Mouse (Mus musculus) left cerebral cortex, adult 2 months (tissue): Measurements from ENCODE around the gene Fndc3b. TPM values are rescaled to one million over a fixed set of nuclear protein-coding genes. Genes with fewer than 3 reads are reported as not detected.
A peak's percentile ranks its signal among the peaks of the same experiment; 100 is the strongest.

Source experiments
- DNase-seq, 2 experiments: peaks; one replicate each; pipeline ENCODE4 v3.0.0; 2021 to 2022; ENCODE audit warnings: low spot score in 2 of 2, mixed read lengths in 1 of 2; ENCODE audit errors: extremely low spot score in 1 of 2
- H3K27ac ChIP-seq: fragments of 200-600 bp; 2 replicates; pipeline ENCODE4 v1.8.1; 2022
- H3K4me3 ChIP-seq: fragments of 200-600 bp; 2 replicates; pipeline ENCODE4 v1.8.1; 2022
- CTCF ChIP-seq: fragments of 200-600 bp; IDR thresholded peaks from 2 replicates; pipeline ENCODE4 v1.8.1; 2022; ENCODE audit warnings: antibody characterized with exemption, mild to moderate bottlenecking, moderate library complexity
- intact Hi-C: fragments of 180-260 bp; cut with DNase I; formaldehyde crosslinking; loops from one replicate; pipeline ENCODE4 v1.15.1; 2025
- total RNA-seq, 2 experiments: library from RNA; stranded (reverse); gene quantifications; 2 replicates each; pipeline ENCODE4 v1.2.3; 2021

The Fndc3b gene
- total RNA-seq, 2 experiments from 2014 or later: 25.1 to 27.7 TPM

- no peak for DNase-seq
- TF ChIP-seq CTCF: peak; percentile 16
- intact Hi-C loops: loop anchor here (5.0 kb wide), 1 partner anchor 231 kb away; no protein-coding TSS in a partner anchor
- Histone ChIP-seq H3K27ac (no peak overlapping the region), H3K4me3 (no peak overlapping the region)
These were observed 235.2 kb downstream of the Fndc3b start for GRCm38 (mm10) chr3:27475899-27476298.

DNA sequence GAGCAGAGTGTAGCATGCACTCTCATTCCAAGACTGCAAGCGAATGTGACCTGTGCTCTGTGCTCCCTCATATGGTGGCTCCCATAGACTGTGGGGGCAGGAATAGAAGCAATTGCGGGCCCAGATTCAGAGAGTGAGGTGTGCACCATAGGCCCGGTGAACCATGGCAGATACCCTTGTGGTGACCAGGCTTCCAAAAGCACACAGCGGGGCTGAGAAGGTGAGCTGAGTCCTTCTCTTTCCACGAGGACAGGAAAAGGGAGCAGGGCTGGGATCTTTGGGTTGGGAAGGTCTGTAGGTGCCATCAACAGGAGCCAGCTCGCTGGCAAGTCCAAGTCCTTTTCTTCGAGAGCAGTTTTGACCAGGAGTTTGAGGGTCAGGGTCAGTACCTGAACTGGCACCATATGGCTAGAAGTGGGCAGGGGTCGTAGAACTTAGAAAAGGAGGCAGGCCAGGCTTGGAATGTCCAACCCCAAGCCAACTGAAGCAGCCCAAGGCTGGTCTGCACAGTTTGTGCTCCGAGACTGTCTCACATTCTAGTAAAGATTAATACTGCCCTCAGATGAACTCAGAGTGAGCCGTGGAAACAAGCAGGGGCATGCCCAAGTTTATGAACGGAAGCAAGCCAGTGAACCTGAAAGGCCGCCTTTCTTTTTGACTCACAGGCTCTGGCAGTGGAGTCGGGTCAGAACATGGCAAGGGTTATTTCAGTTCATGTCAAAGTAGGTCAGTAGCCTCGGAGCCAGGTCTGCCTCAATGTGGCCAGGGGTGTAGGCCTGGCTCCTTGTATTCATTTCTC, 237.1 kb downstream of the Fndc3b start:
- Histone ChIP-seq H3K4me3 (no peak overlapping the region), H3K27ac (no peak overlapping the region)
- intact Hi-C loops: no loop called here
- no peak for DNase-seq
- TF ChIP-seq CTCF: no peak

GRCm38 (mm10) chr3:27472846-27473245, 238.3 kb downstream of the Fndc3b start:
- peak; percentile 49 for TF ChIP-seq CTCF
- no peak for DNase-seq
- no peak overlapping the region for H3K27ac ChIP-seq
- H3K4me3 ChIP-seq: no peak overlapping the region
- intact Hi-C loops: no loop called here

- TF ChIP-seq CTCF: no peak
- Histone ChIP-seq H3K27ac (no peak overlapping the region), H3K4me3 (no peak overlapping the region)
- intact Hi-C loops: no loop called here
- DNase-seq: no peak
These were observed 240.3 kb downstream of the Fndc3b start for GRCm38 (mm10) chr3:27470781-27471180.

GRCm38 (mm10) chr3:27469971-27470370, 241.1 kb downstream of the Fndc3b start:
- no peak for TF ChIP-seq CTCF
- intact Hi-C loops: loop anchor here (5.0 kb wide), 1 partner anchor 218 kb away; no protein-coding TSS in a partner anchor
- Histone ChIP-seq H3K27ac (no peak overlapping the region), H3K4me3 (no peak overlapping the region)
- DNase-seq: no peak

DNA sequence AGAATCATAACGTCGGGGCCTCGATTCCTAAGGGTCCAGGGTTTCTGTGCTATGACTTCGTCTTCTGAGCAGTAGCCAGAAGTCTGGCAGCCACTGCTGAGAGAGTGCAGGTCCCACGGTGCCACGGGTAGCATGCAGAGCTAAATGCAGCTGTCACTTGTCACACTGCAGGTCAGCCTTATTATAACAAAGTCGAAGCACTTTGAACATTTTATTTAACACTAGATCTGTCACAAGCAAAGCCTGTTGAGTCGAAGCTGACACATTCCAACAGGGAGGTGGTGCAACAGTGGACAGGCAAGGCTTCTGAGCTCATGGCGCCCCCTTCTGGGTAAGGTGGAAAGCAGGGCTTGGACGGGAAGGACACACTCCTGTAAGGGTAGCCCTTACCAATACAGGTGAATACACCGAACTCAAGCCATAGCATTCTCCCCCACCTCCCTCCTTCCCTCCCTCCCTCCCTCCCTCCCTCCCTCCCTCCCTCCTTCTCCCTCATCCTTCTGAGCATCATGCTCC, 243.5 kb downstream of the Fndc3b start:
- intact Hi-C loops: loop anchor here (2.0 to 5.0 kb wide), 2 partner anchors 129 to 215 kb away; no protein-coding TSS in a partner anchor
- Histone ChIP-seq H3K27ac (no peak overlapping the region), H3K4me3 (no peak overlapping the region)
- no peak for DNase-seq
- peak; percentile 30 for TF ChIP-seq CTCF

DNA sequence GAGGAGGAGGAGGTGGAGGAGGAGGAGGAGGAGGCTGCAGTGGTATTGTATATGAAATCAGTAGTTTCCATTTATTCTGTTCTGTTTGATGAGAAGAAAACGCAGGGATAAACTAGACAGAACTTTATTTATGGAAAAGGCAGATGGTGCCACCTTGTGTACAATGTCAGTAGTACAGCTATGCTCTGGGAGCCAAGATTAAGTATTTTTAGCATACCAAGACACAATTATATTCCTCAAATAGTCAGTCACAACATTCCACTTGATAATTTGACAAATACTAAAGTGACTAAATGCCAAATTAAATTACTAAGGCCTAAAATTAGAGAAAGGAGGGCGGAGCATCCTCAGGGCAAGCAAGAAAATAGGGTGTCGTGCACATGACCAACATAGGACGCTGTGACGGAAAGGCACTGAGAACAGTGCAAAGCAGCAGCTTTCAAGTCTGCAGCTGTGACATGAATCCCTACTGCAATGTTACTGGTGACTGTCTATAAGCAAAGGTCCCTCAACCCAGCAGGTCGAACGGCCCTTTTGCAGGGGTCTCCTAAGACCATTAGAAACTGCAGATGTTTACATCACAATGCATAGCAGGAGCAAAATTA, 244.7 kb downstream of the Fndc3b start:
- H3K27ac ChIP-seq: no peak overlapping the region
- peak; percentile 85 for TF ChIP-seq CTCF
- H3K4me3 ChIP-seq: no peak overlapping the region
- intact Hi-C loops: loop anchor here (2.0 to 5.0 kb wide), 2 partner anchors 128 to 214 kb away; no protein-coding TSS in a partner anchor
- peak; percentile 56 to 65 for DNase-seq

DNA sequence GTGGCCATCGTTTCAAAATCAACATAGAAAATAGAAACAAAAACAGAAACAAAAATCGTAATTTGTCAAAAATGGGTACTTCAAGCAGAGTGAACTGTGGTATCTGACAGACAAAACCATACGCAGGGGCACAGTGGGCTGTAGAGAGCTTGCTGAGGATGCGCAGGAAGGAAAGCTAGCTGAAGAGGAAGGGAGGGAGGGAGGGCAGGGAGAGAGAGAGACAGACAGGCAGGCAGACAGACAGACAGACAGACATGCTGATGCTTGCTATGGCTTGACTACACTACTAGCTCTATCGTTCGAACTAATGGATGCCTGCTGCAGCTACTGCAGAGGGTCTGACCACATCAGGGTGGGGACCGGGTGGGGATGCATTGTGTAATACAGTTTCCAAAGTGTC, 247.7 kb downstream of the Fndc3b start:
- DNase-seq: no peak
- no peak overlapping the region for H3K4me3 ChIP-seq
- no peak overlapping the region for H3K27ac ChIP-seq
- no peak for TF ChIP-seq CTCF
- intact Hi-C loops: loop anchor here (5.0 kb wide), 3 partner anchors 191 to 519 kb away; no protein-coding TSS in a partner anchor

DNA sequence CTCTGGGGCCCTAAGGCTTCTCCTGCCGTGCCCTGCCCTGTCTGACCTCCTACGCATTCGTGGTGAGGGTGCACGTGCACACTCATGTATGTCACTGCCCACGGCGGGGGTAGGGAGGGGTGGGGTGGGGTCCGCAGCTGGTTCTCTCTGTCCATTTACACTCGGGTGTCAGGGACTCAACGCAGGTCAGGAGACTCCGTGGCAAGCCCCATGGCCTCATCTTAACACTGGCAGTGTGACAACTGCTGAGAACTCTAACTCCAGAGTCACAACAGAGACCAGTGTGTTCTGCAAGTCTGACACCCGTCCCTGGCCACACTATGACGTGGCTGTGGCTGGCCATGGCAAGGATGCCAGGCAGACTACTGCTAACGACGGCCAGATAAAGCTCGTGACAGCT, 248.2 kb downstream of the Fndc3b start:
- no peak for DNase-seq
- Histone ChIP-seq H3K27ac (no peak overlapping the region), H3K4me3 (no peak overlapping the region)
- no peak for TF ChIP-seq CTCF
- intact Hi-C loops: loop anchor here (5.0 kb wide), 3 partner anchors 191 to 519 kb away; no protein-coding TSS in a partner anchor

DNA sequence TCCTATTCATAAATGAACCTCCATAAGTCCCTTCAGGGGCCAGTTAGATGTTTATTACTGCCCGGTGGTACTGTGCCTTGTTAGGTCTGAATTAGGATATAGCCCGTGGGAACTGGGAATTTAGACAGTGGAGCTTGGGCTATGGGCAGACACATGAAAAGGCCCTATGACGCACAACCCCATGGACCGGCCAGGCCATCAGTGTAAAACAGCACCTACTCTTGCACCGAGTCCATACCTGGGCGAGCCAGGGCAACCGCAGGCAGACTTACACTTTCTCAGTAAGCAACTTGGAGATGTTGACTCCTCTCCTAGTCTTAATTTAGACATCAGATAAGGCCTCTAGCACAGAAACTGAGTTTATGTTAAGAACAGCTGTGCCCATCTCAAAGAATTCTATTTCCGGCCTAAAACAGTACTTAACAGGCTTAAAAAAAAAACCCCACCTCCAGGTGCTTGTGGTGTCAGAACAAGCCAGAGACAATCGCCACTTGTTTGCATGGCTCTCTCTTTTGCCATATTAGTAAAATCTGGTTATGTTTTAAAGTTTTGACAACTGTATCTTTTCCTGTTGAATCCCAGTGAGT, 248.7 kb downstream of the Fndc3b start:
- intact Hi-C loops: loop anchor here (5.0 kb wide), 3 partner anchors 190 to 520 kb away; no protein-coding TSS in a partner anchor
- no peak overlapping the region for H3K27ac ChIP-seq
- no peak overlapping the region for H3K4me3 ChIP-seq
- no peak for DNase-seq
- no peak for TF ChIP-seq CTCF

DNA sequence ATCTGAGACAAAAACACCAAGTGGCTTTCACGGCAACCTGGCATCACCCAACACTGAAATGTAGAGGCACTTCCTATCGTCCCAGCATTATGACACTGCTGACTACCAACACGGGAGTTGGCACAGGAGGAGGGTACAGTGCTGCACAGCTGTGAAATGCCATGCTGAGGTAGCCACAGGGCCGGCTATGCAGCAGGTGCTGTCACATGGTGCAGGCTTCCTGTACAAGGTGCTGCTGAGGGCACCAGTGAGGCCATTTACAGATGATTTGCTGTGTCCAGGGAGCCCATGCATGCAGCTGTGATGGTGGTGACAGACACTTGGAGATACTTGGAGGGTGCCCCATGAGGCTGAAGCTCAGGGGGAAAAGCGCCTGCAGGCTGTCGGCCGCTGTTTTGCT, 249.2 kb downstream of the Fndc3b start:
- TF ChIP-seq CTCF: no peak
- DNase-seq: no peak
- Histone ChIP-seq H3K4me3 (no peak overlapping the region), H3K27ac (no peak overlapping the region)
- intact Hi-C loops: loop anchor here (2.0 to 5.0 kb wide), 4 partner anchors 190 to 647 kb away; no protein-coding TSS in a partner anchor
